In genomic region chrX:71204776-71205175, GRCm38 (mm10) we compare ENCODE assay signal across 20 mouse cellular contexts. TPM values are rescaled to one million over a fixed set of nuclear protein-coding genes. Genes with fewer than 3 reads are reported as not detected.
DNase-seq lines count a peak whose midpoint lies in the region; ATAC-seq lines count a peak whose summit lies in the region.
"Had no signal": no experiment of that assay in that cellular context is flagged by ENCODE, and none has a peak within 500 bp of the region (broad histone marks: within the 10 kb centered on the region; RNA-seq: fewer than 3 reads in every experiment).

No protein-coding gene starts in this region.

- ATAC-seq in granulocyte monocyte progenitor cell, adult 5-6 weeks (replicated peaks; ENCODE audit: poor library complexity, severe bottlenecking) = peak; percentile 66
- ATAC-seq in megakaryocyte progenitor cell, adult 5-6 weeks (replicated peaks; ENCODE audit: poor library complexity) = peak; percentile 53
- ATAC-seq: activated CD4-positive, CD25-positive, alpha-beta regulatory T cell, adult 4 months; forebrain, embryonic 14.5 days; forebrain, embryonic 16.5 days; Patski had no signal

- DNase-seq in 3T3-L1 (ENCODE audit: low read depth, low spot score) (peak; percentile 15), 416B (ENCODE audit: low read depth) (peak; percentile 60)
- no peak for DNase-seq in frontal cortex, postnatal 14 days (ENCODE audit: low spot score in 2 of 2)
- DNase-seq in layer of hippocampus, postnatal 36 days = no peak
- no peak for DNase-seq in thymus, postnatal 25 days
- DNase-seq: adrenal gland, adult 8-10 months; adrenal gland, postnatal 14 days; adrenal gland, postnatal 36 days; cerebellum, adult 11-12 months; cerebellum, adult 2 months; cerebellum, adult 9-10 months; cerebellum, postnatal 10 days; cerebellum, postnatal 25 days; embryo, embryonic 11 days had no signal

RNA-seq across cellular contexts. Expression of gene Mtm1, which starts 5.8 kb away (rescaled TPM):
- 26.0 and 28.3 TPM in 2 replicates for total RNA-seq in granulocyte monocyte progenitor cell, adult 5-6 weeks (2014; fragmentation: Nextera tagmentation)
- total RNA-seq in granulocyte monocyte progenitor cell, adult 5-6 weeks (2017) = 28.8 and 43.0 TPM in 2 replicates
- total RNA-seq in megakaryocyte progenitor cell, adult 5-6 weeks (2015) = 27.0 and 31.6 TPM in 2 replicates
- 32.1 and 38.2 TPM in 2 replicates for total RNA-seq in megakaryocyte progenitor cell, adult 5-6 weeks (2017)
- total RNA-seq in layer of hippocampus, postnatal 36 days (2021) = 1 to 10 TPM; 6.8 to 8.4 TPM

Comparison
In these comparisons a context has a peak if more than half of its experiments do, and no peak if none do; other contexts are left out.
1. DNase-seq: peak in 3T3-L1 (single experiment) and 416B (single experiment); none in frontal cortex, postnatal 14 days (0 of 2), layer of hippocampus, postnatal 36 days (0 of 2) and thymus, postnatal 25 days (single experiment).